Mouse (Mus musculus): ENCODE data around the gene Shld1.

Gene Shld1

DNA sequence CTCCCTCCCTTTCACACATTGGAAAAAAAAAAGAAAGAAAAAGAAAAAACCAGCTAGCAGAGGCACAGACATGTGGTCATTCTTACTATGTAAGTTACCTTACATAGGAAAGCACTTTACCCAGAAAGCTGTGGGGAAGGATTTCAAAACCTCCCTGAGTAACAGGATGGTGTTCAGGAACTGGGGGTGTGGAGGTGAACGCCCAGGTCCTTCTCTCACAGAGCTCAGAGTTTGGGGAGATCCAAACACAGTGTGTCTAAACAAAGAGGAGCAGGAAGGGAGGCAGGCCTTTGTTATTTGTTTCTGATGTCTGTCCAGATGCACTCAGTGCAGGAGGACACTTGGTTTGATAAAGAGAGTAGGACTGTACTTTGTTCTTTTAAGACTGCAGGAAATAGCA, 5.6 kb downstream of the Shld1 start:
- DNase-seq: peak; percentile 80

DNA sequence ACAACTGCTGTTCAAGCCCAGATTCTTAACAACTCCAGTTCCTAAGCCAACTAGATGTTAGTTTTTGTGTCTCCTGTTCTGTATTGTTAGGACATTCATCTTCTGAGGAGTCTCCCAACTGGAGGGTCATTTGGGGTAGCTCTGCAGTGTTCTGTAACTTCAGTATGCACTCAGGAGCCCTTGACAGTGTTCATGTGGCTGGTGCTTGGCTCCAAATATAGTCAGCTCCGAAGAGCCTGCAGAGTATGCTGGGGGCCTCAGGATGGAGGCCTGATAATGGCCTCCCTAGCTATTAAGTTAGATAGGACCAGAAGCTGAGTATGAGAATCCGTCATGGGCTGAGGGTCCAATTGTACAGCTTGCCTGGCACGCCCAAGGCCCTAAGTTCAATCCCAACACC, 7.2 kb downstream of the Shld1 start:
- no peak for DNase-seq

DNA sequence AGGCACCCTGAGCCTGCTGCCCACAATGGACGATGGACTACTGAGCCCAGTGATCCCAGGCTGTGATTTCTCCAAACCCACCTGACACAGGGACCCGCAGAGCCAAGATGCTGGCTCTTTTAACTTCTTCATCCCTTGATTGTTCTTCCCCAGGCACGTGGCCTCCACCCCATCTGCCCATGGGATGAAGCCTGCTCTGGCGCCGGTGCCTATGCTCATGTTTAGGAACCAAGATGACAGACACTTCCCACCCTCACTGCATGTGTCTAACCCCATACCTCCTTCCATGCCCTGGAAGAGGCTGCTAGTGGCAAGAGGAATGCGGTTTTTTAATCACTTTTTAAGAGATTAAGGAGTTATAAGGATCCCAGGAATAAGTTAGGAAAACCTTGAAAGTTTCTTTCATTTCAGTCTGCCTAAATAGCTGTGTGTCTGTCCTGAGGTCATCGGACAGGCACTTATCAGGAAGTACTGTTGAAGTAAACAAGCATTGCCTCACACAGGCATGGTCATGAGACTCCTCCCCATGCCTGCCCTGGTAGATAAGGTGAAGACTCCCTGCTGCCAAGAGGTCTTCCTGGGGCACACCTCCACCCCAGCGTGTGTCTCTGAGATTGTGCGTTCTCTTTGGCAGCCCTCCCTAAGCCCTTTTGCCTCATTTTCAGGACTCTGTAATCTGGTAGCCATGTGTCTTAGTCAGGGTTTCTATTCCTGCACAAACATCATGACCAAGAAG, 8.8 kb downstream of the Shld1 start:
- peak; percentile 89 for DNase-seq

DNA sequence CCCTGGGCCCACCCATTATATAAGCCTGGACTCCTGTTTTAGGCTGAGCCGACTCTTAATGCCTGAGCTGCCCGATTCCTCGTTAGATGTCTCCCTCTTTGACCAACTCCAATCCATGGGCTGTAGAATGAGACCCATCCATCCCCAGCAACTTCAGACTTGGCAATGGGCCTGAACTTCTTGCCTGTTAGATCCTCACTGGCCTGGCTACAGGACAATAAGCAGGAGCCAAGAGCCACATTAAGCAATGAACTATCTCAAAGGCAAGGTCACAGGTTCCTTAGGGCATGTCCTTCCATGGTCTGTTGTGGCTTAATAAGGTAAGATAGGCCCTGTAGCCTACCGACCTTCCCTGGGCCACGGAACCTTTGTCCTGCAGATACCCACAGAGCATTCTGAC, 9.8 kb downstream of the Shld1 start:
- DNase-seq: no peak

DNA sequence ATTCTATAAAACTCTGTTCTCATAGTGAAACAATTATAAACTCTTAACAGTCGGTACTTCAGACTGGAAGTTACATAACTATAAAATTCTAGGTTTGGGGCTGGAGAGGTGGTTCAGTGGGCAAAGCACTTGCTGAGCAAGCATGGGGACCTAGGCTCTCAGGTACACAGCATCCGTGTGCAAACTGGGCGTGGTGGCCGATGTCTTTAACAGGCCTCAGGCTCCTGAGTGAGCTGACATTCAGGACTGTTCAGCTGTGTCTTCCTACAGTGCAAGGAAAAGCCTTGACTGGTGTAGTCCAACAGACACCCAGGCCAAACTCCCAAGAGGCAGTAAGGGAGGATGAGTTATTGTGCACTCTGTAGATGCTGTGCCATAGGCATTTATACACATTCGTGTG, 10.5 kb downstream of the Shld1 start:
- DNase-seq: no peak

DNA sequence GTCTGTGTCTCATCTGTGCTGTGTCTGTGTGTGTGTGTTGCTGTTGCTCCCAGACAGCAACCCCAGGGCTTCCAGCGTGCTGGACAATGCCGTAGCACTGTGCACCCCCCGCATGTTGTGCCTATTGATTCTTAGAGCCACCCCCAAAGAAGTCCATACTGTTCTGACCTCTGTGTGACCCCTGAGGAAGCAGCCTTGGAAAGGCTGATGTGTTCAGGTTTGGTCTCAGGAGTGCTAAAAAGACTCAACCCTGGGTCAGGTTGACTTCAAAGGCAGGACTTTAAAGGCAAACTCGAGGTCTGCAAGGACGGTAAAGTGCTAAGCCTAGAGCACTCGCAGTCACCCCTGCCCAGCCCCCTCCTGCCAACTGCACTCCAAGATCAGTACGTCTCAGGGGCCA, 11.0 kb downstream of the Shld1 start:
- no peak for DNase-seq

DNA sequence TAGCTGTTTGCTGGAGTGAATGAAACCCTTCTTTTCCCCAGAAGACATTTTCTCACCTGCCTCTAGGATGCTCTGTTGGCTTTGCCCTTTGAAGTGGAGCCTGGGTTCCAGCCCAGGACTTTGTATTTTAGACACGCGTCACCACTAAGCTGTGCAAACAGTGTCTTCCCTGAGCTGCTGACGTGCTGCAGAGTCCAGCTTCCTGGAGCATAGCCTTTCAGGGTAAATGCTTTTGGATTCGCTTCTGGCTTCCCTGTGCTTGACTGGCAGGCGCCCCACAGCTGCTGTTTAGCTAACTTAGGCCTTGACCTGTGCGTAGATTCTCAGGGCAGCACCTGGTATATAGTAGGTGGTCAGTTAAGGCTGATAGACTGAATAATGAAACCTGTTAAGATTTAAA, 11.7 kb downstream of the Shld1 start:
- DNase-seq: peak; percentile 64

DNA sequence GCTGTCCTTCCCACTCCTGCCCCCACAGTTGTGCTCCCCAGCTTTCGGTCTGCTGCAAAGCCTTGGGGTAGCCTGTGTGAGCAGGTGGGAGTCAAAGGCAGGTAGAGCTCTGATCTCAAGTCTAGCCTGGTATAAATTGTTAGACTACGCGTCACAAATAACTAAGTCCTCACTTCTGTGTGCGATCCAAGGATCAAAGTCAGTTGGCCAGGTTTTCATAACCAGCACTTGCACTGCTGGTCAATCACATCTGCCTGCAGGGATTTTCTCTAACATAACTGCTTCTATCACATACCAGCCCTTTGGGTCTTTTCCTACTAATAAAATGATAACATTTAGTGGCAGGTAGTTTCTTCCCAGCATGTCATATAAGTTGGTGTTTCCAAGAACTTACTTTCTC, 14.2 kb downstream of the Shld1 start:
- no peak for DNase-seq

DNA sequence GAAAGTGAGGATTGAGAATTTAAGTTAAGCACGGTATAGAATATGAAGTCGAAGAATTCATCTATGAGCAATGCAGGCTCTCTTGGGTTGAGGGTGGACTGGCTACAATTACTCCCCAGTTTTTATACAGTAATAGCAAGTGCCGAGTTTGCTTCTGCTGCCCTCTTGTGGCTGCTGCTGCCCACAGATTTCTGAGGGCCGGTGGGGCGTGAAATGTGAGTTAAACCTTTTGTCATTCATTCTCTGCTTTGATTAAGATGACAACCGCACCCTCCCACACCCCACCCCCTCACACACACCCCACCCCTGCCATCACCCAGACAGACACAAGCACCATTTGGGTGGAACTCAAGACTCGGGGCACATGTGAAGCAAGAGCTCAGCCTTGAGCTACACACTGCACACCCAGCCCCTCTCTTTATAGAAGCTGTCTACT, 14.7 kb downstream of the Shld1 start:
- peak; percentile 89 for DNase-seq

DNA sequence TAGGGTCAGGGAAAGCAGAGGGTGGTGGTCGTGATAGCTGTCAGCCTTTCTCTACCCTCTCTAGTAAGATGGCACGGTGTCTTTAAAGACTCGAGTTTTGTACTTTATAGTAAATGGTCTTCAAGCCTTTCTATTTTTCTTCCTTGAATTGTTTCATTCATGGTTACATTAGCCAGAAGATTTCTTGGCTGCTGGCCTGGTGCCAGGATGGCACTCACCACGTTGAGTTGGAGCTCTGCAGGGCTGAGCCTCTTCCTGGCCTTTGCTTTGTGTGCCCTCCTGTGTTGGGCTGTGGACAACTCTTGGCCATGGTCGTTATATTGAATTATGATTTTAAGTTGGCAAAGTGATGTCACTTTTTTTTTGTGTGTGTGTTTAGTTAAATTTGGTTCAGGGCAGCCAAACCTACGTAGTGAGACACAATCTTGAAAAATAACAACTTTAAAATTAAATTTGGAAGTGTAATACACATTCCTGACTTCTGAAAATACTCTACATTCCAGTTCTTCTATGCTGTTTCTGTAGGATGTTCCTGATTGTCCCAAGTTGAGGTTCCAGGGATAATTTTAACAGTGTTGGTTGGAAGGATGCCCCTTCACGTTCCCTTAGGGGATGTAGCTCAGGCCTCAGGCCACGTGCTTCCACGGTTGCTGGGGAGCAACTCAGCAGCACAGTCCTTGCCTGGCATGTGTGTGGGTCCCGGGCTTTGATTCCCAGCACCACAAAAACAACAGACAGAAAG, 18.7 kb downstream of the Shld1 start:
- DNase-seq: no peak

DNA sequence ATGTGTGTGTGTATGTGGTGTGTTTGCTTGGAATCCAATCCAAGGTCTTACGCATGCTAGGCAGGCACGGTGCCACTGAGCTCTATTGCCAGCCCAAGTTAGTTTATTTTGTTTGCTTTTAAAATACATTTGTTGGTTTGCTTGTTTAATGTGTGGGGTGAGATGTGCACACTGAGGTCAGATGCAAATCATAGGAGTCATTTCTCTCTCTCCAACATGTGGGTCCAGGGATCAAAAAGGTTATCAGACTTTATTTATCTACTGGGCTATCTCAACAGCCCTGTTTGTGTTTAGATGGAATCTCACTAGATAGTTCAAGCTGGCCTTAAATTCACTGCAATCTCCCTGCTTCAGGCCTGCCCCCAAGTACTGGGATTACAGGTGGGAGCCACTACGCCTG, 19.6 kb downstream of the Shld1 start:
- no peak for DNase-seq

DNA sequence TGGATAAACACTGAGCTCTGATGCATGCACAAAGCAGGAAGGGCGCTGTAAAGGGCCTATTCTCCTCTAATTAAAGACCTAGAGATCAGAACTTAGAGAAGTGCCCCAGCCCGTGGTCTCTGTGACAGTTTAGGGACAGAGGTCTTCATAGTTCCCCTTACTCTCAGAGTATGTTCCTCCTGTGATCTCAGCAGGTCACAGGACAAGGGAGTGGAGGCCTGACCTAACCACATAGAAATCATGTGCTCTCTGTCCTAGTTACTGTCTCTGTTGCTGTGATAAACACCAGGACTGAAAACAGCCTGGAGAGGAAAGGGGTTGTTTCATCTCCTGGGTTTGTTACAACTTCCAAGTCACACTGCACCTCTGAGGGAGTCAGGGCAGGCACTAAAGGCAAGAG, 23.8 kb downstream of the Shld1 start:
- no peak for DNase-seq

DNA sequence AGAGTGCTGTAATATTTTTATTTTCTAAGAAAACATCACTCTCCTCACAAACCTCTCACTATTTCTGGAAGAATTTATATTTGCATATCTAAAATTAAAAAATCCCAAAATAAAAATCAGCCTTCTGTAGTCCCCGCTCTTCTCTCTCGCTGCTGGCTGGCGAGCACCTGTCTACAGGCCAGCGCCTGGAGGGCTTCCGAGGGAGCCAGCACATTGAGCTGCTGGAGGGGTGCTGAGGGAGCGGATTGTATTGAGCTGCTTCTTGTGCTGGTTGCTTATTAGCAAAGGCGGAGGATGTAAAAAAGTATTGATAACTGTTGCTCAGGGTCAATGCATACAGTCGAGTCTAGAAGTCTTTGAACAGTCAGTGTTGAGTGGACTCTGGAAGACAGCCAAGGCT, 25.3 kb downstream of the Shld1 start:
- DNase-seq: no peak

DNA sequence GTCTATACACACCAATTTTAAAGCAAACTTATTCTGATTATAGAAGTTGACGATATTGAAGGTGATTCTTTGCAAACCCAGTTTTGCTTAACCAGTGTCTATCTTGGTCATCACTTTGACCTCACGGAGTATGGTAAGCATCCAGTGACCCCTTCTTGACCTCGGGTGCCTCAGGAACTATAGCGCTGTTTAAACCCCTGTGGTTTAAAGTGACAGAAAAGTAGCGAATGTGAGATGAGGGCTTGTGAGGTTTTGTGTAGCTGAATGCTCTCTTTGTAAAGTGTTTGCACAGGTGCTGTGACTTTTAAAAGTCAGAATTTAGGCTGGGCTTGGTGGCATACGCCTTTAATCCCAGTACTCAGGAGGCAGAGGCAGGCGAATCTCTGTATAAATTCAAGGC, 27.8 kb downstream of the Shld1 start:
- DNase-seq: no peak

DNA sequence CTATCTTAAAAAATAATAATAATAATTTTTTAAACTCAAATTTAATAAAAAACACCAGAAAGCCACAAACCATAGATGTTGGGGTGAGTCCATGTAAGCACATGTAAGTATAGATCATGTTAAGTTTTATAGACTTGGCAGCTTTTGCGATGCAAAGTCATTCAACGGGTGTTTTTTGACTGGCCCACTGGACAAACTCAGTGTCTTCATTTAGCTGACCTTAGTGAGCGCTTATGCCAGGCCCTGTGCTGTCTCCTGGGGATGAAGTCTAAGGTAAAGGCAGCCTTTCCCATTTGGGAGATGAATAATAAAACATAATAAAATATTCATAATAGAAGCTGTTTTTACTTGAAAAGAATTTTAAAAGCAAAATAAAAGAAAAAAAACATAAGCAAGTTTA, 28.2 kb downstream of the Shld1 start:
- no peak for DNase-seq

DNA sequence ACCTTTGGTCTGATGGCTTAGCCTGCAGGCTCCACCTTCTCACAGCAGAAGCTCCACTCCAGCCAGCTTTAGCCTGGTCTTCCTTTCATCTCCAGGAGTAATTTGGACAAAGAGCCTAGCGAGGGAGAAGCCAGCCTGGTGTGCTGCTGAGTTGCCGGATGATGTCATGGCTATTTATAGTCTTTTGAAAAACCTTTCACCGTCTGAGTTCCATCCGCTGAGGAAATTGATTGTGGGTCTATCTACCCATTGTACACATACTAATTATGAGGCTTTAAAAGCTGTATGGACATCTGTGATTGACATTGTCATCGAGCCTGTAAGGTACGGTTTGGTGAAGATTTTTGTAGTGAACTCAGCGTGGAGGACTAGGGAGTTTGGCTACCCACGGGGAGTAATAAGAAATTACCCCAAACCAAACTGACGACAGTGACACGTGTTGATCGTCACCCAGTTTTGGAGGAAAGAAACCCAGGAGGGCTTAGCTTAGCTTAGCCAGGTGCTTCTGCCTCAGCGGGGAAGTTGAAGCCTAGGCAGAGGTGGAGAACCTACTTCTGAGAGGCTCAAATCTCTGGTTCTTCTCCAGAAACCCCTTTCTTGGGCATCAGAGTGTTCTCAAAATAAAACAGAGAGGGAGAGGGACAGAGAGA, 28.8 kb downstream of the Shld1 start:
- DNase-seq: peak; percentile 35

DNA sequence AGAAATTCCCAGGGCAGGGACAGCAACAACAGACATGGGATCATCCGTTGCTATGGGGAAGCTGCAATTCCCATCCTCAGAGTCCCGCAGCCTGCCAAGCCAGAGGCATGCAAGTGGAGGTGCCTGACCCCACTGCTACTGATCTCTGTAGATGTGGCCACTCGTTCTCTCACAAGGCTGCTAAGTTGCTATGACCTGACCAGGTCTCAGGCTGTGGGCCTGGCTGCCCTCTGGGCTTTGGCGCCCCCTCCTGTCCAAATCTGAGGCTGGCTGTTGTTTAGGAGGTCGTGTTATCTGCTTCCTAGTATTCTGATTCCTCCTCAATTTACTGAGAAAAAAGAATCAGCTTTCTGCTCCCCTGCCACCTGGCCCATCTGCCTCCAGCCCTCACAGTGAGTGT, 29.4 kb downstream of the Shld1 start:
- DNase-seq: peak; percentile 65

DNA sequence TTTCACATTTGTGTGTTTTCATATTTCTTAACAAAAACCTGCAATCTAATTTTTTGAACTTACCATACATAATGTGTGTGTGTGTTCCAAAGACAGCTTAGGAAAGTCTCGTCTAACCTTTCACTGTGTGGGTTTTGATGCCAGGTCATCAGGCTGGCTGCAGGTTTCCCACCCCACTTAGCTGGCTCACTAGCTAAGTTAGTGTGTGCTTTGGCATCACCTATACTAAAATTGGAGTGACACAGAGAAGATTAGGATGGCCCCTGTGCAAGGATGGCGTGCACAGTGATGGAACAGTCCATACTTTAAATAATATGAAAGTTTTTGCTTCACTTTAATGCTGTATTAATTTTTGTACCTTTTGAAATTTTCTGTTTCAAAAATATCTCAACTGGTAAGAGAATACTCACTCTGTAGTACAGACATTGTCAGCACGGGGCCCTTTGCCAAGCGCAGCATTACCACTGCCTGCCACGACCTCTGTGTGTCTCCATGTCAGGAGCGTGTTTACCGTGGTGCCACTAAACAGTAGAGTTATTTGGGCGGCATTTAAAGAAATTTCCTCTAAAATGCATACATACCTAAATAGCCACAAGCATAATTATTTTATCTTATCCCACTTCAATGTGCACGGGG, 30.3 kb downstream of the Shld1 start:
- DNase-seq: no peak

DNA sequence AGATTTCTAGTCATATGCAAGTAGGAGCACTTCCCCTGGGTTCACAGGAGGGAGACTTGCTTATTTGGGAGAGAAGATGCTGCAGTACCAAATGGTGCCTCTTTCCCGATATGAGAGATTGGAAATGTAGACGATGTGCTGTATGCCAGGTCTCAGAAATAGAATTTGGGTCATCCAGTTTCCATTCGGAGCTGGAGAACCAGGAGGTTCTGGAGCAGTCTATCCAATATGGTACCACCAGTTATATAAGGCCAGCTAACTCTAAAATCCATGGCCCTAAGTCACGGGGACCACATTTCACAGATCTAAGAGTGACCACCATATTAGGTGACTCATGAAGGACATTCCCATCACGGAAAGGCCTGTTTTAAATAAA, 30.8 kb downstream of the Shld1 start:
- DNase-seq: no peak

DNA sequence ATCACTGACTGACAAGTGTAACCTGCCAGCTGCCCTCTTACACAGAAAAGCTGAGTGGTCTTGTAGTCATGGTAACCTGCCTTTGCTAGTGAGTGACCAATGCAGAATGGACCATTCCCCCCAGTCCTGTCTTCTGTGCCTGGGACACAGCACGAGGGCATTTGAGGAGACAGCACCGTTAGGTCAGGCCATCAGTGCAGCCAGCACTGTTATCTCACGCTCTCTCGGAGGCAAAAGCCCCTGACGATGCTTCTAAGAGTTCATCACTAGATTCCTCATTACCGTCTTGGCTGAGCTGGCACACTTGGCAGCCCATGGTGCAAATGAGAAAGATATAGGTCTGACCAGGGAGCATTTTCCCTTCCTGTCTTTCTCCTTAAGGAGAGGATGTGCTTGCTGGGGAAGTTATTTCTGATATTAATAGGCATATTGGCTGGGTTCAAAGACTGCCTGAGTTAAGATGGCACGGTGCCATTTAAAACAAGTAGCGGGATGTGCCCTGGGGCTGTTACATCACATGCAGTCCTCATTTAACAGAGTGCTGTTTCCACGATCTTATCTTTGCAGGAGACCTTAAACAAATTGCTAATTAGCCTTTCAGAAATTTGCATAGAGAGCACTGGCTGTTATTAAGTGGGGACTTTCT, 34.3 kb downstream of the Shld1 start:
- DNase-seq: no peak

DNA sequence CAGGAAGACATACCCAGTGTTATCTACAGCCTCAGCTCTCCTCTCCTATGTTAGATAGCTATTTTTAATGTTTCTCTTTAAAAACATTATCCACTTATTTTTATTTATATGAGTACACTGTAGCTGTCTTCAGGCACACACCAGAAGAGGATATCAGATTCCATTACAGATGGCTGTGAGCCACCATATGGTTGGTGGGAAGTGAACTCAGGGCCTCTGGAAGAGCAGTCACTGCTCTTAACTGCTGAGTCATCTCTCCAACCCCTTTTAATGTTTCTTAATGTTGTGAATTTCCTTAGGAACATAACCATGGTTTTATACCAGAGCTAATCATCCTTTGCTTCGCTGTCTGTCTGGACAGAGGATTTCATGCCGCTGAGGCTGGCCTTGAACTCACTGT, 35.1 kb downstream of the Shld1 start:
- no peak for DNase-seq

DNA sequence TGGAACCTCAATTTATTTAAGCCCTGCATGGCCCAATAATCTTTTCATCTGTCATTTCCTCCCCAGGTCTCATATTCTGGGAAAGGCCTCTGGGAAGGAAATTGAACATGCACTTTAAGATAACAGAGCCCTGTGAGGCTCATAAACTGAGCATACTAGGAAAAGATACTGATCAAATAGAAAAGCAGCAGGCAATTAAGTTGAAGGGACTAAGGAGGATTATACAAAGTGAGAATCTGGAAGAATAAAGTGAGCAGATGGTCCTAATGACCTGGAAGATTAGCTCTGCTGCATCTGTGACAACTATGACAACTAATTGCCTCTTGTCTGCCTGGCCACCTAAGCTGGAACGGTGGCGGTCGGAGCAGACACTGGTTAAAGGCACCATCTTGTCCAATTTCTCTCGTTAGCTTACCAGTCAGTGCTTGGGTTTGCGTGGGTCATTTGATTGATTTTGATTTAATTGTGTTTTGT, 37.3 kb downstream of the Shld1 start:
- no peak for DNase-seq

DNA sequence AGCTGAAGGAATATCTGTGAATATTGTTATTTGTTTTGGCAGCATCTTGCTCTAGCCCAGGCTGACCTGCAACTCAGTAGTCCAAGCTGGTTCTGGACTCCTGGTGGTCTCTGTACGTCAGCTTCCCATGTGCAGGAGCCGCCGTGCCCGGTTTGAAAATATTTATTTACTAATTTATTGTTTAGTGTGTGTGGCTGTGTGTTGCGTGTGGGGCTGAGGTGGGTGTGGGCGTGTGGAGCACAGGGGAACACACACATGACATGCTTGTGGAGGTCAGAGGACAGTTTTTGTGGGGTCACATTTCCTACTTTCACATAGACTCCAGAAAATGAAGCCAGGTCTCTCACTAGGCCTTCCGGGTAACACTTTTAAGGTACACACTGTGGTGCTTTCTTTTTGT, 37.8 kb downstream of the Shld1 start:
- no peak for DNase-seq

Data from lung, postnatal 36 days (tissue).